26 mouse cellular contexts compared by ENCODE assay signal in genomic region chr3:135989281-135989680, GRCm38 (mm10).
"Had no signal": no experiment of that assay in that cellular context is flagged by ENCODE, and none has a peak within 500 bp of the region (broad histone marks: within the 10 kb centered on the region; RNA-seq: fewer than 3 reads in every experiment).

No protein-coding gene starts in this region.

- H3K27ac ChIP-seq: embryonic facial prominence, embryonic 10.5 days; embryonic facial prominence, embryonic 12.5 days; embryonic facial prominence, embryonic 13.5 days; embryonic facial prominence, embryonic 15.5 days; forebrain, embryonic 10.5 days; forebrain, embryonic 12.5 days; forebrain, embryonic 13.5 days; forebrain, embryonic 15.5 days; gastrocnemius, adult 2 months; heart, adult 2 months had no signal

- DNase-seq: cerebellum, adult 8-10 months; cerebellum, adult 9-10 months; cerebellum, adult 9-11 months; cerebellum, postnatal 10 days; cerebellum, postnatal 14 days; cerebellum, postnatal 25 days; cerebellum, postnatal 36 days; embryo, embryonic 11 days; forebrain, postnatal 0 days; gastrocnemius, adult 2 months; gastrocnemius, postnatal 10 days; gastrocnemius, postnatal 14 days; gastrocnemius, postnatal 25 days; gastrocnemius, postnatal 36 days; heart, adult 11 months; heart, adult 18-20 months; heart, adult 2 months had no signal

- H3K4me3 ChIP-seq: embryonic facial prominence, embryonic 10.5 days; embryonic facial prominence, embryonic 12.5 days; embryonic facial prominence, embryonic 13.5 days; embryonic facial prominence, embryonic 15.5 days; erythroblast, embryonic 14.5 days; forebrain, embryonic 10.5 days; forebrain, embryonic 12.5 days; forebrain, embryonic 13.5 days; forebrain, embryonic 15.5 days; gastrocnemius, adult 2 months; heart, adult 2 months had no signal
